Mouse (Mus musculus) G1E (cell line): Measurements from ENCODE around the gene Chd5. TPM values are rescaled to one million over a fixed set of nuclear protein-coding genes. Genes with fewer than 3 reads are reported as not detected.

Experiments used
- ATAC-seq: 2 replicates; pipeline ENCODE4 v1.8.0; 2016; ENCODE audit warnings: mild to moderate bottlenecking; ENCODE audit not compliant: insufficient number of reproducible peaks, poor library complexity, low FRiP score, severe bottlenecking; ENCODE audit errors: extremely low read depth
- DNase-seq: peaks from one replicate; pipeline ENCODE4 v3.0.0; 2012; ENCODE audit warnings: low spot score
- H3K27me3 ChIP-seq: 2 replicates; pipeline ENCODE4 v1.6.1; 2012; ENCODE audit warnings: mild to moderate bottlenecking, low read length, inconsistent platforms; ENCODE audit not compliant: insufficient read depth
- H3K36me3 ChIP-seq: replicated peaks from 2 replicates; pipeline ENCODE3; 2012; ENCODE audit warnings: mild to moderate bottlenecking, inconsistent platforms
- H3K4me1 ChIP-seq: 2 replicates; pipeline ENCODE4 v1.6.1; 2012; ENCODE audit warnings: low read depth, low read length, inconsistent platforms, mixed read lengths; ENCODE audit not compliant: insufficient read depth
- H3K4me3 ChIP-seq: 2 replicates; pipeline ENCODE4 v1.5.1; 2012; ENCODE audit warnings: low read depth, mild to moderate bottlenecking, inconsistent platforms, low read length, moderate library complexity, mixed read lengths
- H3K9me3 ChIP-seq: replicated peaks from 2 replicates; pipeline ENCODE4 v1.6.1; 2012; ENCODE audit warnings: inconsistent platforms
- CTCF ChIP-seq: IDR thresholded peaks from 2 replicates; pipeline ENCODE4 v1.5.1; 2012; ENCODE audit warnings: low read depth, low read length, inconsistent platforms, mixed read lengths
- GATA1 ChIP-seq: IDR thresholded peaks from 2 replicates; pipeline ENCODE4 v1.6.1; 2012; ENCODE audit warnings: borderline replicate concordance, low read length, inconsistent platforms, mixed read lengths
- GATA2 ChIP-seq: IDR thresholded peaks from 2 replicates; pipeline ENCODE4 v1.6.1; 2012; ENCODE audit warnings: low read depth, low read length, inconsistent platforms, borderline replicate concordance
- POLR2AphosphoS5 ChIP-seq: IDR thresholded peaks from 2 replicates; pipeline ENCODE4 v1.6.1; 2012; ENCODE audit warnings: low read depth, low read length, inconsistent platforms; ENCODE audit not compliant: insufficient replicate concordance
- TAL1 ChIP-seq: conservative IDR thresholded peaks from 2 replicates; pipeline ENCODE4 v1.6.1; 2012; ENCODE audit warnings: low read depth, low read length, inconsistent platforms, mixed read lengths
- polyA plus RNA-seq: library from polyadenylated mRNA; stranded (reverse); fragments of >175 nt; gene quantifications from 2 replicates; pipeline ENCODE4 v1.2.3, GENCODE M21; 2012
- total RNA-seq, 2 experiments: library from RNA; stranded (forward) in 1 of 2; stranded (reverse) in 1 of 2; fragments of 200-1000 nt in 1 of 2; fragments of >200 nt in 1 of 2; fragmentation: Nextera tagmentation in 1 of 2; gene quantifications; 2 replicates each; pipeline ENCODE4 v1.2.3; 2014 to 2017

The Chd5 gene
- total RNA-seq (2014; fragmentation: Nextera tagmentation) (not detected in 2 replicates), total RNA-seq (2017) (under 0.01 TPM in 2 replicates), polyA plus RNA-seq (0.01 TPM in 2 replicates)

- Histone ChIP-seq H3K27me3 (no peaks in the 10 kb centered on the region), H3K36me3 (peaks cover 21% of the 10 kb centered on the region), H3K4me3 (no peak within 1 kb of the TSS; the same call in 1 of the 2 replicates), H3K4me1 (no peaks in the 10 kb centered on the region), H3K9me3 (peaks cover 64% of the 10 kb centered on the region)
- DNase-seq: no peak
- ATAC-seq: no peak
- TF ChIP-seq GATA2 (no peak), POLR2AphosphoS5 (no peak), CTCF (no peak), GATA1 (no peak), TAL1 (no peak)
These were observed at the start of gene Chd5 for GRCm38 (mm10) chr4:152338419-152339292. Gene Chd5, plus strand, starts transcription at chr4:152338651.

GRCm38 (mm10) chr4:152290385-152290784 is 48.1 kb upstream of the Chd5 start:
- H3K4me3 ChIP-seq: no peak overlapping the region
- H3K36me3 ChIP-seq: no peaks in the 10 kb centered on the region
- H3K4me1 ChIP-seq: peaks cover 4% of the 10 kb centered on the region
- ATAC-seq (no peak), DNase-seq (no peak)
- no peak for TF ChIP-seq POLR2AphosphoS5
- no peak for TF ChIP-seq GATA2
- no peak for TF ChIP-seq GATA1
- TF ChIP-seq CTCF: no peak
- TF ChIP-seq TAL1: no peak
- peaks cover 10% of the 10 kb centered on the region for H3K9me3 ChIP-seq
- H3K27me3 ChIP-seq: peaks cover 2% of the 10 kb centered on the region; the same call in 1 of the 2 replicates

GRCm38 (mm10) chr4:152290991-152291390 is 47.5 kb upstream of the Chd5 start:
- DNase-seq (no peak), ATAC-seq (no peak)
- H3K4me3 ChIP-seq: no peak overlapping the region
- H3K9me3 ChIP-seq: peaks cover 10% of the 10 kb centered on the region
- no peak for TF ChIP-seq GATA1
- no peak for TF ChIP-seq TAL1
- TF ChIP-seq CTCF: no peak
- TF ChIP-seq POLR2AphosphoS5: no peak
- no peak for TF ChIP-seq GATA2
- H3K4me1 ChIP-seq: peaks cover 10% of the 10 kb centered on the region
- H3K27me3 ChIP-seq: peaks cover 2% of the 10 kb centered on the region; the same call in 1 of the 2 replicates
- H3K36me3 ChIP-seq: no peaks in the 10 kb centered on the region

- Histone ChIP-seq H3K4me3 (no peak within 1 kb of the TSS), H3K36me3 (no peaks in the 10 kb centered on the region), H3K9me3 (peaks cover 5% of the 10 kb centered on the region; the same call in 1 of the 2 replicates), H3K4me1 (peaks cover 14% of the 10 kb centered on the region), H3K27me3 (peaks cover 2% of the 10 kb centered on the region; the same call in 1 of the 2 replicates)
- TF ChIP-seq POLR2AphosphoS5 (no peak), GATA2 (no peak), TAL1 (no peak), CTCF (no peak), GATA1 (no peak)
- no peak for ATAC-seq
- no peak for DNase-seq
These were observed 46.9 kb upstream of the Chd5 start, which contains the start of gene Hes3 for GRCm38 (mm10) chr4:152291562-152291961. Gene Hes3, minus strand, starts transcription at chr4:152291662.

GRCm38 (mm10) chr4:152292102-152292765 is 46.2 kb upstream of the Chd5 start:
- H3K9me3 ChIP-seq: peaks cover 5% of the 10 kb centered on the region; the same call in 1 of the 2 replicates
- peaks cover 2% of the 10 kb centered on the region; the same call in 1 of the 2 replicates for H3K27me3 ChIP-seq
- H3K36me3 ChIP-seq: no peaks in the 10 kb centered on the region
- H3K4me1 ChIP-seq: peaks cover 16% of the 10 kb centered on the region
- TF ChIP-seq GATA1 (no peak), TAL1 (no peak), GATA2 (no peak), POLR2AphosphoS5 (no peak), CTCF (no peak)
- no peak overlapping the region for H3K4me3 ChIP-seq
- ATAC-seq (no peak), DNase-seq (no peak)

GRCm38 (mm10) chr4:152294188-152294929 is 44.1 kb upstream of the Chd5 start:
- Histone ChIP-seq H3K4me1 (peaks cover 34% of the 10 kb centered on the region), H3K36me3 (peaks cover 9% of the 10 kb centered on the region), H3K9me3 (no peaks in the 10 kb centered on the region), H3K27me3 (peaks cover 2% of the 10 kb centered on the region; the same call in 1 of the 2 replicates), H3K4me3 (no peak overlapping the region)
- DNase-seq: no peak
- ATAC-seq: no peak
- TF ChIP-seq TAL1 (no peak), POLR2AphosphoS5 (no peak), CTCF (no peak), GATA1 (no peak), GATA2 (no peak)
